Mouse (Mus musculus) frontal cortex, adult (tissue): ENCODE measurements around the gene Lztfl1.
"Not testable (repeated sequence)": the region's sequence is repeated elsewhere in the genome, so short reads cannot be mapped to it uniquely, and the experiment has no call there.

Experiments used
- ATAC-seq: cut with Nextera tagmentation; 2 replicates; pipeline ENCODE4 v1.9.2; 2017; ENCODE audit warnings: mild to moderate bottlenecking, moderate library complexity, mixed read lengths; ENCODE audit not compliant: low TSS enrichment

The Lztfl1 gene

DNA sequence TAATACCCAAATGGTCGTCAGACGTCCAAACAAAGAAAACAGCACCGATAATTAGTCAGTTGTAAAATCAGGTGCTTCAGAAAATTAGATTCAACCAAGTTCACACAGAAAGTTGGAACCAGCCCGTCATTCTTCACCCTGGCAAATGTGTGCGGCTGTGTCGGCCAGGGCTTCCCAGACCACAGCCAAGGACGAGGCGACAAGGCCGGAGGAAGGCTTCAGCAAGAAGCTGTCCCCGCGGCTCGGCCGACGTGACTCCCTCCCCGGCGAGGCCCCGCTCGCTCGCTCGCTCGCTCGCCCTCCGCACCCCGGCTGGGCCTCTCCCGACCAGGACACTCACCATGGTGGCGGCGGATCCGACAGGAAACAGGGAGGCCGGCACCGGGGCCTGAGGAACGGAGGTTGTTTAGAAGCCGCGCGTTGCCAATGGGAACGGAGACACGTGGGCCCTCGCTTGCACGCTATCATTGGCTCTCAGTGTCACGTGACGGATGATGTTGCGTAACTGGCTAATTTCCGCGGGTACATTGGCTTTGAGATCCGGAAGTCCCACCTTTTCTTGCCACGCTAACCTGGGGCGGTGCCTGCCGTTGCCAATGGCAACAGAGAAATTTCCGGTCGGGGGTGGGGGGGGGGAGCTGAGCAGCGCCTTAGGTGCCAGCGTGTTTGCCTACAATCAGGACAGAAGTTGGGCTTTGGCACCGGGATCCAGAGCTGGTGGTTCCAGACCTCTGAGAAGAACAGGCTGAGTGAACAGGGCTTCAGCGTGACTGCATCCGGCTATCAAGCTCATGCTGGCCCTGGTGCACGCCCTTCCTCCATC is at the start of gene Lztfl1:
Gene Lztfl1, minus strand, starts transcription at position 512 of the 823 bp plus-strand sequence.
- peak; percentile 100 for ATAC-seq

DNA sequence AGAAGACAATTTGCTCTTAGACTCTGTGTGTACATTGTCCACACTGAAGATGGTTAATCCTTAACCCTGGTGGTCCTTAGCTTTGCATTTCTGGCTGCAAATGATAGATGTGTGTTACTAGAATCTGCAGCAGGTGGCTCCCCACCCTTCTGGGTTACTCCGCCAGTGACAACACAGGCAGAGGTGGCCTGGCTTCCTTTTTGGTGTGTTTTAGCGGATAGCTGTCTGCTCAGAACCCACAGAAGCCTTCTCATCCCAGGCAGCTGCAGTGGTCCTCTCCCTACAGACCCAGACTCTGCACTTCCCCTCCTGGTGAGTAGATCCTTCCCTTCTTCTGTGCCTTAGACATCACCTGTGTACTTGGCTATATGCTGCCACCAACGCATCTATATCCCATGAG is 49.5 kb upstream of the Lztfl1 start:
- no peak for ATAC-seq

DNA sequence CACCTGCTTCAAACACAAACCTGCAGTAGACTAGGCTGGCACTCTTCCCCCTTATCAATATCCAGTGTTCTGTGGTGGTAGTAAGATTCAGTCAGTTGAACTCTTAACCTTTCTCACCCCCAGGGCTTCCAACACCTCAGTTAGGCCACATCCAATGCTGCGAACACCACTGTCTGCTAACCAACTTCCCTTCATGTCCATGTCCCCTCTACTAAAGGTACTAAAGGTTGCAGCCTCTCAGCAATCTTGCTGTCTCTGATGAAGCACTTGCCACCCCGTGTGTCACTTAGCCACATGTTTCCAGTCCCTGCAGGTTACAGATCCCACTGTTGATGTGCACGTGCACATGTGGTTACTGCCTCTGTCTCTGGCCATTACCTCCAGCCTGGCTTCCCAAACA is 46.3 kb upstream of the Lztfl1 start:
- no peak for ATAC-seq

DNA sequence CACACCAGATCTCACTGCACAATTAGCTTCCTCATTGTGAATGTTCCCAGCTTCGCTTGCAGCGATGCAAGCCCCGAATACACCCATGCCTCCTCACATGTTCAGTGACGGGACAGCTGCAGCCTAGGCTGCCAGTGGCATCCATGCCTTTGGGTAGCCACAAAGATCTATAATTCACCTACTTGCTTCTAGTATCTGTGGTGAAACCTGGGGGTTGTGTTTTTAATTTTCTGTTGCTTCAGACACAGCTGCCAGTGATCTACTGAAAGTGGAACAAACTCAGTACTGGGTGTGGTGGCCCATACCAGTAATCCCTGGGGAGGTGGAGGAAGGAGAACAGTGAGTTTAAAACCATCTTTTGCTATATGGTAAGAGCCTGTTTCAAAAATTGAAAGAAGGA is 45.4 kb upstream of the Lztfl1 start:
- no peak for ATAC-seq

DNA sequence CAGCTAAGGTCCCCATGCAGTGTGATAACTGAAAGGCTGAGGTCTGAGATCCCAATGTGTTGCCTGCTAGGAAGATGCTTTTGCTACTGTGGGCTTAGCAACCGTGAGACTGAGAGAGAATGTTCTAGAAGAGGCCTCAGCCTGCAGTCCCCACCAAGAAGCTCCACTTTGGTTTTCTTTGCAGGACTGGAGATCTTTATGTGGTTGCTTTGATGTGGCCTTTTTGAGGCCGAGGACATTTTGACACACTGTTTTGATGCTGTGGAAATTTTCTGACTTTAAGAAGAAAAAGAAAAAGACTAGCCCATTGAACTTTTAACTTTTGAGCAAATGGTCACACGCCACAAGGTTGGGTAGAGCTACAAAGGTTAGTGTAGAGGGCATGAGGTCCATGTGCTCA is 43.3 kb upstream of the Lztfl1 start:
- ATAC-seq, result no peak

DNA sequence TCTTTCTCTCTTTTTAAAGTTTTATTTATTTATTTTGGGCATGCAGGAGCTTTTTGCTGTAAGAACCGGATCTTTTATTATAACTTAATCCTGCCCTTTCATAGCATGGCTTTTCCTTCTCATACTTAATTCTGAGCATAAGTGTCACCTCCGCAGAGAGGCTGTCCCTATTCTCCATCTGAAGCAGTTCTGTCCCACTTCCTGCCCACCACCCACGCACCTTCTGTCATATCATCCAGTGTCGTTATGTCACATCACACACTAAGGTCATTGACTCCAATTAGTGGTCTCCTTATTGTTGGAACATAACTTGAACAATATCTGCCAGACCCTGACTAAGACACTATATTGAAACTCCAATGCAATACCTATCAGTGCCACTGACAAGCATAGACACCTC is 41.1 kb upstream of the Lztfl1 start:
- no peak for ATAC-seq

DNA sequence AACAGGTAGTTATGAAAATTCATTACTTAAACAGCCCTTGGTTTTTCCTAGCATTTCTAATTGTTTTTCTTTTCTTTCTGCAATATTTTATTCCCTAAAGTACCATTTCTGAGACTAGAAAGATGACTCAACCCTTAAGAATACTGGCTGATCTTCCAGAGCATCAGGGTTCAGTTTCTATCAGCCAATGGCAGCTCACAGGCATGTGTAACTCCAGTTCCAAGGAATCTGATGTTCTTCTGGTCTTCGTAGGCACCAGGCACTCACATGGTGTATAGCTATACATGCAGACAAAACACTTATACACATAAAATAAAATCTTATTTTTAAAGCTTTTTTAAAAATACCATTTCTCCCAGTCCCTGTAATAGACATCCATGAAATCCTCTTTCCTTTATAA is 40.7 kb upstream of the Lztfl1 start:
- ATAC-seq, result no peak

DNA sequence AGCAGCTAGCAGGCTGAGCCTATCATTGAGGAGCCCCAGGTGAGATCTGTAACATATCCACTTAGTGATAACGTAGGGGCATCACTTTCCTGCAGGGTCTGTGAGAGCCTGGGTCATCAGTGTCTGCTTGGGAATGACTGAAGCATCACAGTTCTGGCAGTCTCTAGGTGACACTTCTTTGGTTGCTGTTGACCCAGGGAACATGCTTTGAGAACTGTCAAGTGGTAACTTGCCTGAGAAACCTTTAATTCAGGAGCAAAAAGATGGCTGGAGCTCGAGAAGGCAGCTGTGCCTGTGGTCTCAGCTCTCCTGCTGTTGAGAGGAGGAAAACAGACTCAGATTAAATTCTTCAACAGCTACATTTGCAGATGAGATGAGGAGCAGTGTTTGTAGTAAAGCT is 39.8 kb upstream of the Lztfl1 start:
- ATAC-seq, result no peak

DNA sequence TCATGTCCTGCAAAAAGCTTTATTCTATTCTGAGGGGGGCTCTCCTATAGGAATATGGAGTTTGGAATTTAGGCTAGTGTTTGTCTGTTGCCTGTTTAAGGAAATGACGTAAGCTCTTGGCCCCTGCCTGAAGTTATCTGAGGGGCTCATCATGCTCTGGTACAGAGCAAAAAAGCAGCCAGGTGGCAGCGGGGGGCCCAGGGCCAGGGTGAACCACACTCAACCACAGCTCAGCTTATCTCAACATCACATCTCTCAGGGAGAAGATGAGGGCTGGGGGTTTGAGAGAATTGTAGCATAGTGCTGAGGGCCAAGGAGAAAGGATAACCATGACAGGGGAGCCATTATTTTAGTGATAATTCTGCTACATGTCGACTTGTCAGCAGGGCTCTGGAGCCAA is 39.3 kb upstream of the Lztfl1 start:
- no peak for ATAC-seq

DNA sequence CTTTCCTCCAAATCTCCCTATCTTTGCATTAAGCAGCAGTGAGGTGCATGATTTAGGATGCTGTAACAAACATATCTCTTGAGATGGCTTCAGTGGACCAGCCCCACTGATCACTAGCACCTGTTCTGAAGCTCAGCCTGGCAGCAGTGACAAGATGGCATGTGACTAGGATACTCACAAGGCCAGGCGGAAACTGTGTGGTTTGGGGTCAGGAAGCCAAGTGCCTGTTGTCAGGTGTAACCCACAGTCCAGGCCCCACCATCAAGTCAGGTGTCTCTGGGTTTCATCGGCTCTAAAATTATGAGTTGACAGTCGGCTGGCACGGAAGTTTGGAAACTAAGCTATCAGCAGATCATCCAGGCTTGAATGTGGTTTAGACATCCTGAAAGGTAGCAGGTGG is 36.8 kb upstream of the Lztfl1 start:
- no peak for ATAC-seq

DNA sequence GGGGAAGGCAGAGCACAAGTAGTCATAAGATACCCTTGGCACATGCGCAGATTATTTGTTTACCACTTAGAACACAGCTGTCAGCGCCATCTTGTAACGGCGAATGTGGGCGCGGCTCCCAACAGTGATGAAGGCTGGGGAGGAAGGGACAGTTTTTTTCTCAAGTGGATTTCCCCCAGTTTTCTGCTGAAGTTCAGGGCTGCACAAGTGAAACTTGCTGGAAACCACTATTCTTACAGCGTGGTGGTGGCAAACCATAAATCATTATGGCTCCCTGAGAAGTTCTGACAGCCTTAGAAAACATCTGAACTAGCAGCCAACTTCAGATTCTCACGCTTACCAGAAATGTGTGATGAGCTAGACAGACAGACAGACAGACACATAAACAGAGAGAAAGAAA is 32.2 kb upstream of the Lztfl1 start:
- not testable (repeated sequence) for ATAC-seq

DNA sequence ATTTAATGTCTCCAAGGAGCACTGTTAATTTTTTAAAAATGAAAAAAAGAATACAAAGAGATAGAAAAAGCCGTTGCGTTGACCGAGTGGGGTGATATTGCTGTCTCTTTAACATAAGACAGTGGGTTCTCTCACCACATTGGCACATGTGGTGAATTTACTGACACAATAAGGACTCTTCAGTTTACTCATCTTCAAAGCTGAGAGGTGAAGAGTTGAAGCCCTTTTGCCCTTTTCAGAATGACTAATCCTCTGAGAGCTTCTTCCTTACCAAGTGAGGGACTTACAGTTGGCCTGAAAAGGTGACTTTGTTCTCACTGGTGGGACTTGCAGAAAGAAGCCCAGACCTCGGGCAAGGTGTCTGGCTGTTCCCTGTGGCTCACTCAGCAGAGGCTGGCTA is 23.3 kb upstream of the Lztfl1 start:
- ATAC-seq, result no peak

DNA sequence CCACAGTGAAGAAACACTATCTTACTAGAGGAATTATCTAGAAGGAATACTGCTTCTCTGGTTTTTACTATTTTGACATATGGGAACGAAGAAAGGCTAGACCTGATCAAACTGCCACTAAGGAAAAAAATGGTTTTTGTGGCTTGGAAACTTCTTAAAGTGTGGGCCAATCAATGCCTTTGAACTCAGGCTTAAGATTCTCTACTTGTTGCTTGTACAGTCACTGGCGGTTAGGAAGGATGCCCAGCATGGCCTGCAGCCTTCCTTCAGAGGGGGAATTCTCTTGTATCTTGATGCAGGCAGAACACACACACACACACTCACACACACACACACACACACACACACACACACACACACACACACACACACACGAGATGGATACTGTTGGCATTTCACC is 16.6 kb upstream of the Lztfl1 start:
- no peak for ATAC-seq

DNA sequence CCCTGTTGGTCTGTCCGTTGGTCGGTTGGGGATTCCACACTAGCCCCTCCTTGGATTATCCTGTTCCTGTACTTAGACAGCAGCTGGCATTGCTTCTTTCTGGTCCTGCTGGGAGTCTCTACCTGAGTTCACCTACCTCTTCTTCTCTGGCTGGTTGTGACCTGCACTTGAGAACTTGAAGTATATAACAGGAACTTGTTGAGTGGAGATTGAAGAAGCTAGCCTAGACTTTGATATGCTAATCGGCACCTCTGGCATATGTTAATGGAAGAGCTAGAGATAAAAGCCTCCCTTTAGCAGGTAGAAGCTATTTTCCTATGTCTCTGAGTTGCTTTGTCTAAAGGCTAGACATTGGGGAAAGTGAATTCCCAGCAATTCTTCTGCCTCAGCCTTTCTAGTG is 13.8 kb upstream of the Lztfl1 start:
- ATAC-seq, result no peak

DNA sequence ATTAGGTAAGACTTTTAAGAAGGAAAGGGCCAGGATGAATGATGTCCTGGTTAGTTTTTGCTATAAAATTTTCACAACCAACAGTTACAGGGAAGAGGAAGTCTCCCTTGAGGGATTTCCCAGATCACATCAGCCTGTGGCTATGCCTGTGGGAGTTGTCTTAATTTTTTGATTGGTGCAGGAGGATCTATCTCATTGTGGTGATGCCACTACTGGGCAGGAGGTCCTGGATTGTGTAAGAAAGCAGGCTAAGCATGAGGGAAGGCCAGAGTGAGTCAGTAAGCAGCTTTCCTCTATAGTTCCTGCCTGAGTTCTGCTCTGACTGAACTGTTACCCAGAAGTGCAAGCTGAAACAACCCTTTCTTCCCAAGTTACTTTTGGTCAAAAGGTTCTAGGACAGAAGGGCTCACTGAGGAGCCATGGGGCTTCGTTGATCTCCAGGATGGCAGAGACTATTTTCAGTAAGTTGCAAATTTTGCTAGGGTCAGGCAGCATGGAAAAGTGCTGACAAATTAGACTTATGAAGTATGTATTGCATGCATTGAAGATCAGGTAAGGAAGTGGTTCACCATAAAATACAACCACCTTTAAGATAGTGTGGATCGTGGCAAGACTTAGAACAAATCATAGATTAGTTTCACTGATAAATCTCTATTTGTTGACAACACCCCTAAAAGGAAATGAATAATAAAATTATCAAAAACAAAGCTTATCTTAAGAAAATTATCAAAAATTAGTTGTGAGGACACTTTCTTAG is 5.4 kb upstream of the Lztfl1 start:
- ATAC-seq, result no peak

DNA sequence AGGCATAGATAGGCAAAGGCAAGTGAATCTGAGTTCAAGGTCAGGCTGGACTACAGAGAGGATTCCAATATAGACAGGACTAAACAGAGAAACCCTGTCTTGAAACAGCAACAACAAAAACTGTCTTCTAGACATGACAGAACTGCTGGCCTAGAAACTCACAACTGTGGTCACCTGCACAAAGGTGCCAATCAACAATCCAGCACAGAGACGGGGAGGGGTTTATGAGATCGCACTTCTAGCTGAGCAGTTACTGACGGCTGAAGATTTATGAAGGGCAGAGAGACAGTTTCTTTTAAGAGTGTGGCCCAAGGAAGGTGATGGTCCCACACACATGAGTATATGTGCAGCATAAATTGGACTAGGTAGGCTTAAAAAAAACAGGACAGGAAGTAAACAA is 1.2 kb downstream of the Lztfl1 start:
- ATAC-seq, result no peak

DNA sequence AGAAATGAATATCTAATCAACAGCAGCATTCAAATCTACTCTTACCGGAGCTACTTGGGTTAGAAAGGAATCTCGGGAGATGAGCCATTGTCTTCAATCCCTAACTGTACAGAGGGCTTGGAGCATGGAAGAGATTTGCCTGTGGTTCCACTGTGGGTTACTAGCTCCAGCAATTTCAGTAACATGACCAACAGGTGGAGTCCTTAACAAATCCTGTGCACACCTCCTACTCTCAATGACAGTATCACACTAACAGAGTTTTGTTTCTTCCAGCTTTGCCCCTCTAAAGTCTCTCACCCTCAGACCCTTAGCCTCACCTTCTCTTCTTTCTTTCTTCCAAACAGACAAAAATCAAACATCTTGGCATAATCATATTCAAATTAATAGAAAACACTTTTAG is 4.4 kb downstream of the Lztfl1 start:
- ATAC-seq, result no peak

DNA sequence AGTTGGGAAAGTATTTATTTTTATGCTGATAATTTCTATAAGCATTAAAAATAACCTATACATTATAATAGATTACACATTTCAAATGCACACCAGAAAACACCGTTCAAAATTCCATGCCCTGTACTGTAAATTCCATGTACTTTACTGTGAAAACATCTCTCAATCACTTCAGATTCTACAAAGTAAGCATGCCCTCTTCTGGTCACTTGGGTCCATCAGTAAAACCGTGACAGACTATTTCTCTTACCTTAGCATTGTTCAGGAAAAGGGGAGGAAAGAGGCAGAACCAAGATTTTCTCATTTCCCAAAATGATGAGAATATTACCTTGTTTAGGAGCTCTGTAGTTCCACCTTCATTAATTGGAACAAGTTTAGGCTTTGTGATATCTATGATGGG is 8.3 kb downstream of the Lztfl1 start:
- ATAC-seq, result no peak

DNA sequence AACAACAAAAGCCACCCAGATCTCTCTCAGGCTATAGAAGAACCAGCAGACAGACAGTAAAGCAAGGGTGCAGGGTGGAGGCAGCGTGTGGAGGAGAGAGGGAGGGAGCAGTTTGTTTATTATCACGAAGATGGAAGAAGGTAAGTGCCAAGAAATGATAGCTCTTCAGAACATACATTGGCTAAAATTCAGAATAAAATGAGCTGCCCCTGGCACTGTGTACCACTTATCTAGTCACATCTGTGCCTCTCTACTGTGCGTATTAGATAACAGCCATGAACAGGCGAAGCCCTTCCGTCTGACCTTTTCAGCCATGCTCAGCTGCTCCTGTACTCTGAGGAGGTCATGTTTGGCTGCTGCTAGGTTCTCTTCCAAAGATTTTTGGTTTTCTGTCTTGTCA is 15.7 kb downstream of the Lztfl1 start:
- ATAC-seq, result no peak

DNA sequence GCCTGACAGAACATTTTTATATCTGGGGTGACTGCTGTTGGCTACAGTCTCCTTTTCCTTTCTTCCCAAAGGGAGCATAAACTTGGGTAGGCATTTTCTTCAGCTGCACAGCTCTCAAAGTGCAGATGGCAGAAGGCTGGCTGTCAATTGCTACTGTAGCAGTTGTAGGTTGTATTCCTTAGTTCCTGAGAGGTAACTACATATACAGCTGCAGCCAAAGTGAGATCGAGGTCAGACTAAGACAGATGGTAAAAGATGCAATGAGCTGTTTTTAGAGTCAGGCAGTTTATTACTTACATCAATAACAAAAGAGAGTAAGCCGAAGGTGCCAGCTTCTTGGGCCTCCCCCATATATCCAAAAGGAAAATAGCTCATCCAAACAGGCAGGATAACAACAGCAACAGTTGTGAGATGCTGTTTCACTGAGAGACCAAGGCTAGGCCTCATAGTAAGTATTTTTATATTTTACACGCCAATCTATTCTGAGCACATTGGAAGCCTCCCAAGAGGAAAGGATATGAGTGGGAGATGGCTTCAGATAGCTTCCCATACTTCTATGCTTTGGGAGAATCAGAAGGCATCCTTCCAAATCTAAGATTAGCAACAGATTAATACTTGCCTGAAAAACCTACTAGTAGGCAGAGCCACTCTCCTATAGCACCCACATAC is 21.7 kb downstream of the Lztfl1 start:
- peak; percentile 88 for ATAC-seq

DNA sequence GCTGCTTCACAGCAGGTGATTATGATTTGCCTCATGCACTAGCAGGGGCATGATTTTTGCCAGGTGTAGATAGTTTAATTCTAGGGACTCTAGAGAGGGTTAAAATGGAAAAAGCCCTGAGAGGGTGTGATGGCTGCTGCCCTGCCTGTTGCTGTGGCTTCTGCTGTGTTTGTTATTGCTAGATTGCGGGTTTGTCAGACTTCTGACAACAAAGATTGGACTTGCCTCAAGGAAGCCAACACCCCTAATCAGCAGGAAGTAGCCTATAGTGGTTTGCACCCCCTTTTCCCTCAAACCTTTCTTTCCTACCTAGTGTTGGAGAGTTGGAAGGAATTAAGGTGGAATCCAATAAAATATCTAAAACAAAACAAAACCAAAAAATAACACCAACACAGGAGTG is 29.3 kb downstream of the Lztfl1 start:
- ATAC-seq, result no peak

DNA sequence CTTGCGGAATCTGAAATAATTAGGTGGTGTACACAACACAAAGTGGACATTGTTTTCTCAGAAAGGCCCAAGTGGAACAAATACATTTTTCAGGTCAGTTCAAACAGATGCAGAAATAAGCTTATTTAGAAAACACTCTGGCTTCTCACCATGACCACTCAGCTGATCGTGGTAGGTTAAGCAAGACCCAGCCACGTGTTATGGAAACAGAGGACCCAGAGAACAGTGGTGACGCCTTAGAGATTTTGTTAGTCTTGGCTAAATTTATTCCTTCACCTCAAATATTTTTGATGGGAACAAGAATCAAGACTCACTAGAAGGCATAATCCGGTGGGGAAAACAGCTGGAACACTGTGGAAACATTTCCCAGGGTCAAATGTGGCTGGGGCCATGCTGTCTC is 31.3 kb downstream of the Lztfl1 start:
- no peak for ATAC-seq

DNA sequence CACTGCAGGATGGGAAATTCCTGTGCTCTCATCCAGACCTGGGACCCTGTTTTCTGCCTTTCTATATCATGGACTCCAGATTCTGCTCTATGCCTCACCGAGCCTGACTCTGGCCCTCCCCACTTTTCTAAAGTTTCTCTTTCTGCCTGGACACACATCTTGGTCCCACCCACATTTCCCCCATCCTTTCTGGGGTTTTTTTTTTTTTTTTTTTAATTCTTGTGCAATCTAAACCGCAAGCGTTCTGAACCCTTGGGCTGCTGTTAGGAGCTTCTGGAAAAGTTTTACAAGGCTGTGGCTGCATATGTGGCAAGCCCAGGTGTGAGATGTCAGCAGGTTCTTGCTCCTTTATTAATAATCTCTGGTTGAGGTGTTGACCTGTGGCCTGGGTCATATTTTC is 33.8 kb downstream of the Lztfl1 start:
- ATAC-seq, result no peak
